Mouse (Mus musculus) limb, embryonic 13.5 days (tissue): ENCODE results near the gene Mycbpap. TPM values are rescaled to one million over a fixed set of nuclear protein-coding genes. Genes with fewer than 3 reads are reported as not detected.
A peak's percentile ranks its signal among the peaks of the same experiment; 100 is the strongest.

Experiments used
- ATAC-seq: fragments of 200-750 bp; cut with Nextera tagmentation; 2 replicates; pipeline ENCODE4 v1.8.0; 2017; ENCODE audit warnings: low read depth, moderate number of reproducible peaks, moderate TSS enrichment; ENCODE audit not compliant: low FRiP score
- H3K27ac ChIP-seq: fragments of 300-500 bp; sonication (generic); 2 replicates; pipeline ENCODE4 v1.5.1; 2015; ENCODE audit warnings: inconsistent platforms, mild to moderate bottlenecking, moderate library complexity
- H3K27me3 ChIP-seq: fragments of 300-500 bp; sonication (generic); 2 replicates; pipeline ENCODE4 v1.6.1; 2015; ENCODE audit warnings: mild to moderate bottlenecking, inconsistent platforms
- H3K36me3 ChIP-seq: fragments of 300-500 bp; sonication (generic); 2 replicates; pipeline ENCODE4 v1.6.1; 2015; ENCODE audit warnings: inconsistent platforms, mild to moderate bottlenecking, moderate library complexity
- H3K4me1 ChIP-seq: fragments of 300-500 bp; sonication (generic); 2 replicates; pipeline ENCODE4 v1.6.1; 2015; ENCODE audit warnings: inconsistent platforms
- H3K4me2 ChIP-seq: fragments of 300-500 bp; sonication (generic); replicated peaks from 2 replicates; pipeline ENCODE4 v1.6.1; 2015; ENCODE audit warnings: inconsistent platforms, mild to moderate bottlenecking, moderate library complexity
- H3K4me3 ChIP-seq: fragments of 300-500 bp; sonication (generic); 2 replicates; pipeline ENCODE4 v1.5.1; 2015; ENCODE audit warnings: moderate library complexity, mild to moderate bottlenecking, inconsistent platforms
- H3K9ac ChIP-seq: fragments of 300-500 bp; sonication (generic); 2 replicates; pipeline ENCODE4 v1.6.1; 2015; ENCODE audit warnings: mild to moderate bottlenecking, inconsistent platforms
- H3K9me3 ChIP-seq: fragments of 300-500 bp; sonication (generic); 2 replicates; pipeline ENCODE4 v1.6.1; 2016; ENCODE audit warnings: inconsistent platforms
- WGBS: fragments of 180-500 bp; shearing (Covaris S2); methylation state at CpG from one replicate; pipeline ENCODE4 v1.1.7; 2015; 5-methylcytosine and 5-hydroxymethylcytosine counted together
- polyA plus RNA-seq: library from polyadenylated mRNA; unstranded; fragments of >200 nt; fragmentation: Nextera tagmentation; extraction: Ambion mirVana; gene quantifications from 2 replicates; pipeline ENCODE4 v1.2.1, GENCODE M21; 2015

The Mycbpap gene
- 3.8 and 4.4 TPM in 2 replicates for polyA plus RNA-seq

DNA sequence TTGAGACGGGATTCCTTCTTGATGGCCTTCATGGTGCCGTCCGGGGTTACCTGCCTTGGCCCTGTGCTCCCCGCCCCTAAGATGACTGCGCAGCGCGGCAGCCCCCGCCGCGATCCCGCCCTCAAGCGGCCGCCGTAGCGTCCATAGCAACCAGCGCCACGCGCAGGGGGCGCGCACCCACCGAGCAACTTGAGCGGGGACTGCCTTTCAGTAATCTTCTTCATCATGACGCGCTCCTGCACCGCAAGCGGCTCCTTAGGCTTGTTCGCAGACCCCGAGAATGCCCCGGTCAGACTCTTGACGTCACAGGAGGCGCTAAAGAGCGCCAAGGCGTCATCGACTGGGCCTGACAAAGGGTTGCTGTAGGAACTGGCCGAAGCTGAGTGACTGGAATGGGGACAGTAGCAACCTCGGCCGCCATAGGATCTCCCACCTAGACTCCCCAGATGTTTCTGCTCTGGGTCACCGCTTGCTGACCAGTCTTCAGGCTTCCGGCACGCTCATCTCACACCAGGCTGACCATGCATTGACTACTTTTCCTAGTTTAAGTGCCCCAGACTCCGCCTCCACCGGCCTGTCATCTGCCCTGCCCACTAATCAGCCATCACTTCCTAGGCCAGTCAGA is at the start of gene Mycbpap:
Gene Mycbpap, minus strand, starts transcription at position 524 of the 625 bp plus-strand sequence.
- Histone ChIP-seq H3K27me3 (no peaks in the 10 kb centered on the region), H3K4me2 (peak within 1 kb of the TSS; percentile 75), H3K4me3 (peak within 1 kb of the TSS; percentile 57), H3K4me1 (peaks cover 17% of the 10 kb centered on the region), H3K27ac (no peak within 1 kb of the TSS), H3K36me3 (no peaks in the 10 kb centered on the region), H3K9me3 (no peaks in the 10 kb centered on the region), H3K9ac (peak within 1 kb of the TSS; percentile 69)
- under 1% methylated on average over 42 of the region's 42 CpGs for WGBS
- ATAC-seq, result peak; percentile 87

DNA sequence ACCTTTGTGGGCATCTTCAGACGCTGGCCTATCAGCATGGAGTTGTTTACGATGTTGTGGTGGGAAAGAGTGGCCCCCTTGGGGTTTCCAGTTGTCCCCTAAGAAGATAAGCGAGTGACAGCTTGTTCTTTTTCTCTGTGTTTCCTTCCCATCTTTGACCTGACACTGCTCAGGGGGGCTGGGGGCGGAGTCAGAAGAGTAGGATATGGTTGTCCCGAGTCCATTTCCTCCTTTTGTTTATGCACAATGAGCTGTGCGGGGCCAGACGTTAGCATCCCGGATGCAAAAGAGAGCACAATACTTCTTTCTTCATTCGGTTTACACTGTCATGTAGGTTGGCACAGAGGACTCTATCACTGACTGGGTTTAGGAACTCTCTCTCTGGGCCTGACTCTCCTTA is 49.1 kb upstream of the Mycbpap start:
- H3K4me2 ChIP-seq, result no peak overlapping the region
- no peak for ATAC-seq
- no peak overlapping the region for H3K4me3 ChIP-seq
- H3K27ac ChIP-seq, result no peak overlapping the region; the same call in 1 of the 2 replicates
- WGBS, result 73% methylated on average over 9 of the region's 9 CpGs
- peaks cover 10% of the 10 kb centered on the region for H3K27me3 ChIP-seq
- H3K4me1 ChIP-seq, result peaks cover 7% of the 10 kb centered on the region
- peaks cover 40% of the 10 kb centered on the region for H3K36me3 ChIP-seq
- H3K9me3 ChIP-seq, result no peaks in the 10 kb centered on the region
- no peak overlapping the region for H3K9ac ChIP-seq

DNA sequence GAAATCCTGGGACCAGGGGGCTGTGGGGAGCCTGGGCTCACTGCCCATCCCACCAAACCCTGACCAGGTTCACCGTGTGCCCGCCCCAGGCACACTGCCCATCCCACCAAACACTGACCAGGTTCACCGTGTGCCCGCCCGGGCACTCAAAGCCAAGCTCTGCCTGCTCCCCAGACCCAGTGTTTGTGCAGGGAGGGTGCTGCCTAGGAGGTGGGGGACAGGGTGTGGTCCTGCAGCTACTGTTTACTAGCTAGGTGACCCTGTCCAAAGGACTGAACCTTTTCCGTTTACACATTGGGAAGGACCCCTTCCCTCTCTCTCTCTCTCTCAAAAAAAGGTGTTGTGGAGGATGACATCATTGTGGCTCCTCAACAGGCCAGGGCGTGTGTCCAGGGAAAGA is 45.8 kb upstream of the Mycbpap start:
- H3K27me3 ChIP-seq, result peaks cover 32% of the 10 kb centered on the region
- H3K9me3 ChIP-seq, result no peaks in the 10 kb centered on the region
- peaks cover 38% of the 10 kb centered on the region for H3K36me3 ChIP-seq
- no peak for ATAC-seq
- peak overlapping the region; percentile 61 for H3K4me2 ChIP-seq
- WGBS, result 91% methylated on average over 7 of the region's 7 CpGs
- H3K27ac ChIP-seq, result no peak overlapping the region
- peaks cover 28% of the 10 kb centered on the region for H3K4me1 ChIP-seq
- no peak overlapping the region for H3K9ac ChIP-seq
- no peak overlapping the region for H3K4me3 ChIP-seq

DNA sequence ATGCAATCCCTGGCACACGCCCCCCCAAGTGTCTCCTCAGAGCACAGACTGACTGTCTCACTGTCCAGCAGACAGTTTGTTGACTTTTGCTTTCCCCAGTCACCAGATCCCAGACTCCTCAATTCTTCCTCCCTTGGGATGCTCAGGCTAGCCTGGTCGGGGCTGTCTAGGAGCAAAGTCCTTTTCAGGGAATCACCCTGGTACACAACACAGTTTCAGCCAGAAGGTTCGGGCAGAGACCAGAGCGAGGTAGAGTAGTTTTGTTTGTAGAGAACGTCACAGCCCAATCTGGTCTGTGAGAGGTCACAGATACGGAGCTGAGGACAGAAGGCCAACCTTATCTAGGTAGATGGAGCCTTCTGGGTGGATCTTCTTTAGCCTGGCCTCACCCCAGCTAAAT is 45.0 kb upstream of the Mycbpap start:
- H3K4me1 ChIP-seq, result peaks cover 28% of the 10 kb centered on the region
- ATAC-seq, result no peak
- peak overlapping the region; percentile 32 for H3K4me3 ChIP-seq
- peaks cover 33% of the 10 kb centered on the region for H3K36me3 ChIP-seq
- H3K4me2 ChIP-seq, result peak overlapping the region; percentile 61
- no peaks in the 10 kb centered on the region for H3K9me3 ChIP-seq
- H3K9ac ChIP-seq, result no peak overlapping the region
- H3K27ac ChIP-seq, result peak overlapping the region; percentile 53; the same call in 1 of the 2 replicates
- peaks cover 32% of the 10 kb centered on the region for H3K27me3 ChIP-seq
- WGBS, result 79% methylated on average over 6 of the region's 6 CpGs

DNA sequence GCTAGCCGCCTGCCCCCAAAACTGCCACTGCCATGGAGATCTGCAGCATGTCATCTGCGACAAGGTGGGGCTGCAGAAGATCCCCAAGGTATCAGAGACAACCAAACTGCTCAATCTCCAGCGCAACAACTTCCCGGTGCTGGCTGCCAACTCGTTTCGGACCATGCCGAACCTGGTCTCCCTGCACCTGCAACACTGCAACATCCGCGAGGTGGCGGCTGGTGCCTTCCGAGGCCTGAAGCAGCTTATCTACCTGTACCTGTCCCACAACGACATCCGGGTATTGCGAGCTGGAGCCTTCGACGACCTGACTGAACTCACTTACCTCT is 43.6 kb upstream of the Mycbpap start:
- no peak for ATAC-seq
- H3K27ac ChIP-seq, result peak overlapping the region; percentile 70; the same call in 1 of the 2 replicates
- 13% methylated on average over 16 of the region's 16 CpGs for WGBS
- H3K4me2 ChIP-seq, result peak overlapping the region; percentile 61
- H3K9me3 ChIP-seq, result no peaks in the 10 kb centered on the region
- peaks cover 28% of the 10 kb centered on the region for H3K4me1 ChIP-seq
- H3K27me3 ChIP-seq, result peaks cover 32% of the 10 kb centered on the region
- peak overlapping the region; percentile 54 for H3K9ac ChIP-seq
- H3K4me3 ChIP-seq, result peak overlapping the region; percentile 32
- peaks cover 20% of the 10 kb centered on the region for H3K36me3 ChIP-seq

DNA sequence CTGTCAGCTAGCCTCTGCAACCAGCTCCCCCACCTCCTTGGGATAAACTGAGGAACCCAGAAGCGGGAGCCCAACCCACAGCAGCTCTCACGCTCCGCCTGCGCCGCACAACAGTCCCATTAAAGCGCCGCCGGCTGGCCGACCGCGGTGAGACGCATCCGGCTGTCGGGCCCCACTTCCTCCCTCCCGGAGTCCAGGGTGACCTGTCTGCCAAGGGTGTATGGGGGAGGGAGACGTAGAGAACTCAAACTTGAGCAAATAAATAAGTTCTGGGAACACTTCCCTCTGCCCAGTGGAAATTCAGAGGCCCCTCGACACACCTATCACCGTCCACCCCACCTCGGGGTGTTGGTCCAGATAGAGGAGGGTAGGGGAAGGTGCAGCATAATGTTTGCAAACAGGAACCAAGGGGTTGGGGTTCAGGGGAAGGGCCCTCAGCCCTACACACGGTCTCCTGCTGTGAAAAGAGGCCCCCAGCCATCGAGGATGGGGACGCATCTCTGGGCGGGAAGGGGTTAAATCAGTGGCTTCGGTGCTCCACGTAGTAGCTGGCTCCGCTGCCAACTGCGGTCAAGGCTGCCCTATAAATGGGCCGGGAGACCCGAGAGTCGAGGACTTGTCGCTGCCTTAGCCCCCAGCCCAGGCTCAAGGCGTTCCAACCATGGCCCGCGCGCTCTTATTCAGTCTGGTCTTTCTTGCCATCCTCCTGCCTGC is 43.1 kb upstream of the Mycbpap start, which contains the start of gene Chad:
Gene Chad, plus strand, starts transcription at position 611 of the 714 bp plus-strand sequence.
- H3K36me3 ChIP-seq, result peaks cover 19% of the 10 kb centered on the region
- H3K4me2 ChIP-seq, result peak within 1 kb of the TSS; percentile 61
- peak; percentile 20 for ATAC-seq
- peaks cover 28% of the 10 kb centered on the region for H3K4me1 ChIP-seq
- peak within 1 kb of the TSS; percentile 54 for H3K9ac ChIP-seq
- H3K27ac ChIP-seq, result peak within 1 kb of the TSS; percentile 70
- 3% methylated on average over 35 of the region's 35 CpGs for WGBS
- H3K27me3 ChIP-seq, result peaks cover 32% of the 10 kb centered on the region
- peak within 1 kb of the TSS; percentile 32 for H3K4me3 ChIP-seq
- no peaks in the 10 kb centered on the region for H3K9me3 ChIP-seq

DNA sequence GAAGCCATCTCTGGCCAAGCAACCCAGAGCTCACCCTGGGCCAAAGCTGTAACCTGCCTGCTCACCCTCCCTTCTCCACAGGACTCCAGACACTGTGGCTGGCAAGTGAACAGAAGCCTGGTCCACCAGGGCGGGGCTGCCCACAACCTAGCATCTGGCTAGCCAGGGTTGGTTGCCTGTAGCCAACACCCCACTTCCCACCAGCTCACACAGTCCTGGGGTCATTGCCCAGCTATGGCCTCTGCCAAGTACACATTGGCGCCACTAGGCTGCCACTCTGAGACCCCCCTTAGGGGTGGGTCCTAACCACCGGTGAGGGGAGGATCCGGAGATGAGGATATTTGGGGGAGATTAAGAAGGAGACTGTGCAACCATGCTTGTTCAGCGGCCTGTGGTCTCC is 42.3 kb upstream of the Mycbpap start:
- H3K27ac ChIP-seq, result peak overlapping the region; percentile 70; the same call in 1 of the 2 replicates
- peaks cover 19% of the 10 kb centered on the region for H3K36me3 ChIP-seq
- peaks cover 28% of the 10 kb centered on the region for H3K4me1 ChIP-seq
- H3K27me3 ChIP-seq, result peaks cover 32% of the 10 kb centered on the region
- H3K9ac ChIP-seq, result peak overlapping the region; percentile 54
- peak overlapping the region; percentile 61 for H3K4me2 ChIP-seq
- WGBS, result 45% methylated on average over 5 of the region's 5 CpGs
- peak overlapping the region; percentile 32 for H3K4me3 ChIP-seq
- H3K9me3 ChIP-seq, result no peaks in the 10 kb centered on the region
- no peak; the same call in 1 of the 2 replicates for ATAC-seq

DNA sequence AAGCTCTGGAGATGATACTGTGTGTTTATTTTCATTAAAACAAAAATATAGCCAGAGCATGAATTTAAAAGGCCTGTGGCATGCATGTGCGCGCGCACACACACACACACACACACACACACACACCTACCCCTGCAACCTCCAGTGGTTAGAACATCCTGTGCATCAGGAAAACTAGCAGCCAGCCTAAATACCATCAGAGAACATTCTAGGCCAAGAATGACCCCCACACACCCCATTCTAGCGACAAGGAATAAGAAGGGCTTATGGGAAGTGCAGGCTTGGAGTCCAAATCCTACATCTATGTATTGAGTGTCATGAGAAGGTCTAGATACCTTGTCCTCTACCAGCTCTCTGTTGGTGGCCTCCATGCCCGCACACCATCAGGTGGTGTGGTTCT is 41.8 kb upstream of the Mycbpap start:
- H3K27ac ChIP-seq, result no peak overlapping the region
- 97% methylated on average over 5 of the region's 5 CpGs for WGBS
- H3K4me2 ChIP-seq, result peak overlapping the region; percentile 61; the same call in 1 of the 2 replicates
- no peak overlapping the region for H3K9ac ChIP-seq
- peaks cover 28% of the 10 kb centered on the region for H3K4me1 ChIP-seq
- ATAC-seq, result no peak
- no peak overlapping the region; the same call in 1 of the 2 replicates for H3K4me3 ChIP-seq
- peaks cover 32% of the 10 kb centered on the region for H3K27me3 ChIP-seq
- no peaks in the 10 kb centered on the region for H3K9me3 ChIP-seq
- peaks cover 19% of the 10 kb centered on the region for H3K36me3 ChIP-seq

DNA sequence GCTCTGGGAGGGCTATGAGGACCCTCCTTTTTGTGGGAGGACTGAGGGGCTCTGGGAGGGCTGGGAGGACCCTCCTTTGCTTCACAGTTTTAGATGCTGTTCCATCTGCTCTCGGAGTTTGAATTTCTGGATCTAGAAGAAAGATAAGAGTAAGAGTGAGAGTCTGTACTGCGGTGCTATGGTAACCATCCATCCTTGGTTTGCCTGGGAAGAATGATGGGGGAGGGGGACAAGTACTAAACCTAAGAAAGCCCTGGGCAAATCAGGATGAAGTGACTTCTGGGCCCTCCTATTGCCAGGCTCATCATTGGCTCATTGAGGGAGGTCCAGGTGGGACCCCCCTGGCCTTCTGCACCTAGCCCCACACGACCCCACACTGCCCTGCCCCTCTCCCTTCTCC is 36.7 kb upstream of the Mycbpap start:
- WGBS, result 74% methylated on average over 3 of the region's 3 CpGs
- no peaks in the 10 kb centered on the region for H3K4me1 ChIP-seq
- ATAC-seq, result no peak

DNA sequence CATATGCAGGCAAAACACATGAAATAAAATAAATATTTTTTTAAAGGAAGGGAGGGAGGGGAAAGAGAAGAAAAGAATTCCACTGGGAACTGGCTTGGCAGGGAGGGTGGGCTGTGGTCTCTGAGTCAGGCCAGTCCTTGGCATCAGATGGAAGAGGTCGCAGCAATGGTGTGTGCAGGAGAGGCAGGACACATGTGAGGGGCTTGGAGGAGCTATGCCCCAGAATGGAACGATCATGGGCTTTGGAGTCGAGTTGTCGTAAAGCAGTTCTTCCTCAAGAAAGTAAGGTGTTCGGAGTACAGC is 28.9 kb upstream of the Mycbpap start:
- no peaks in the 10 kb centered on the region for H3K9me3 ChIP-seq
- 75% methylated on average over 5 of the region's 5 CpGs for WGBS
- peaks cover 21% of the 10 kb centered on the region for H3K4me1 ChIP-seq
- H3K27me3 ChIP-seq, result no peaks in the 10 kb centered on the region
- H3K4me2 ChIP-seq, result no peak overlapping the region
- H3K9ac ChIP-seq, result no peak overlapping the region
- H3K4me3 ChIP-seq, result no peak overlapping the region
- peaks cover 10% of the 10 kb centered on the region for H3K36me3 ChIP-seq
- no peak for ATAC-seq
- peak overlapping the region; percentile 28; the same call in 1 of the 2 replicates for H3K27ac ChIP-seq

More for the DNA sequence above, 36.7 kb upstream of the Mycbpap start:
- Histone ChIP-seq H3K9me3 (no peaks in the 10 kb centered on the region), H3K27ac (no peak overlapping the region), H3K9ac (no peak overlapping the region), H3K27me3 (no peaks in the 10 kb centered on the region), H3K4me2 (no peak overlapping the region), H3K36me3 (peaks cover 29% of the 10 kb centered on the region), H3K4me3 (no peak overlapping the region)

DNA sequence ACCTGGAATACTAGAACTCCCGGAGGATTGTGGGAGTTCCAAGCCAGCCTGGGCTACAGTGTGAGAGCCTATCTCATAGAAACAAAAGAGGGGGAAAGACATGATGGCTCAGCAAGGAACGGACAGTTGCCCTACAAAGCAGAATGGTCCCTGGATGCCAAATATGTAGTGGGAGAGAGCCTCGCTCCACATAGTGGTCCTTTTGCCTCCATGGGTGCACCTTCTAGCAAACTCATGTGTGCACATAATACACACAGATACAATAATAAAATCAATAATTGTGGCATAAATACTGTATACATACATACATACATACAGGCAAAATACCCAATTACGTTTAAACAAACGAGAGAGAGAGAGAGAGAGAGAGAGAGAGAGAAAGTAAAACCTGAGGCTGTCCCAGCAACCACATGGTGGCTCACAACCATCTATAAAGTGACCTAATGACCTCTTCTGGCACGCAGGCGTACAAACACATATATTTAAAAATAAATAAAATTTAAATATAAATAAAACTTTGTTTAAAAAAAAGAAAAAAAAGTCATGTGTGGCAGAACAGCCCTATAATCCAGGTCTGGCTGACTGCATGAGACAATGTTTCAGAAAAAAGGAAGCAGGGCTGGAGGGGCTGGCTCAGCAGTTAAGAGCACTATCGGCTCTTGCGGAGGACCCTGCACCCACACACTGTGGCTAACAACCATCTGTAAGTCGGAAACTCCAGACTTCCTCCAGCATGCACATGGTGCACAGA is 28.3 kb upstream of the Mycbpap start:
- WGBS, result 73% methylated on average over 10 of the region's 10 CpGs
- H3K9ac ChIP-seq, result no peak overlapping the region
- no peaks in the 10 kb centered on the region for H3K9me3 ChIP-seq
- H3K4me1 ChIP-seq, result peaks cover 21% of the 10 kb centered on the region
- H3K4me2 ChIP-seq, result peak overlapping the region; percentile 93; the same call in 1 of the 2 replicates
- ATAC-seq, result no peak
- peaks cover 5% of the 10 kb centered on the region; the same call in 1 of the 2 replicates for H3K36me3 ChIP-seq
- H3K4me3 ChIP-seq, result no peak overlapping the region
- H3K27me3 ChIP-seq, result no peaks in the 10 kb centered on the region
- no peak overlapping the region; the same call in 1 of the 2 replicates for H3K27ac ChIP-seq
